Mouse (Mus musculus) 416B (cell line): ENCODE measurements around the gene Aldh6a1.

Experiments
- DNase-seq: peaks from one replicate; pipeline ENCODE4 v3.0.0; 2011; ENCODE audit warnings: low read depth

Aldh6a1 gene

GRCm38 (mm10) chr12:84450718-84451646, at the start of gene Aldh6a1, which contains the start of gene Lin52:
Aldh6a1 (minus strand) TSS chr12:84451004.
Lin52 (plus strand) TSS chr12:84451422.
- peak; percentile 100 for DNase-seq

- no peak for DNase-seq
Measured at GRCm38 (mm10) chr12:84496795-84497194, 46.0 kb upstream of the Aldh6a1 start.

- no peak for DNase-seq
Measured at GRCm38 (mm10) chr12:84487324-84488056, 36.7 kb upstream of the Aldh6a1 start.

- no peak for DNase-seq
Measured at GRCm38 (mm10) chr12:84482778-84483585, 32.2 kb upstream of the Aldh6a1 start.

- no peak for DNase-seq
Measured at GRCm38 (mm10) chr12:84481251-84481650, 30.4 kb upstream of the Aldh6a1 start.

GRCm38 (mm10) chr12:84478937-84479336, 28.1 kb upstream of the Aldh6a1 start:
- DNase-seq: no peak

- DNase-seq: peak; percentile 81
Measured at GRCm38 (mm10) chr12:84468701-84469100, 17.9 kb upstream of the Aldh6a1 start.

GRCm38 (mm10) chr12:84462856-84463255, 12.1 kb upstream of the Aldh6a1 start:
- peak; percentile 14 for DNase-seq

- peak; percentile 17 for DNase-seq
Measured at GRCm38 (mm10) chr12:84461416-84461815, 10.6 kb upstream of the Aldh6a1 start.

- DNase-seq: peak; percentile 42
Measured at GRCm38 (mm10) chr12:84459845-84460244, 9.0 kb upstream of the Aldh6a1 start.

- no peak for DNase-seq
Measured at GRCm38 (mm10) chr12:84456911-84457310, 6.1 kb upstream of the Aldh6a1 start.

- peak; percentile 40 for DNase-seq
Measured at GRCm38 (mm10) chr12:84451801-84452200, 997 bp upstream of the Aldh6a1 start.

GRCm38 (mm10) chr12:84450351-84450717, 470 bp downstream of the Aldh6a1 start:
- no peak for DNase-seq

GRCm38 (mm10) chr12:84449887-84450286, 917 bp downstream of the Aldh6a1 start:
- no peak for DNase-seq

GRCm38 (mm10) chr12:84448181-84448580, 2.6 kb downstream of the Aldh6a1 start:
- no peak for DNase-seq

- DNase-seq: no peak
Measured at GRCm38 (mm10) chr12:84447386-84447785, 3.4 kb downstream of the Aldh6a1 start.

- DNase-seq: no peak
Measured at GRCm38 (mm10) chr12:84442526-84442925, 8.3 kb downstream of the Aldh6a1 start.

GRCm38 (mm10) chr12:84438697-84439096, 12.1 kb downstream of the Aldh6a1 start:
- no peak for DNase-seq

- no peak for DNase-seq
Measured at GRCm38 (mm10) chr12:84429825-84430224, 21.0 kb downstream of the Aldh6a1 start.

- no peak for DNase-seq
Measured at GRCm38 (mm10) chr12:84423990-84424389, 26.8 kb downstream of the Aldh6a1 start.

GRCm38 (mm10) chr12:84417605-84417922, 33.2 kb downstream of the Aldh6a1 start:
- no peak for DNase-seq
